Mouse (Mus musculus) E14TG2a.4 (cell line): ENCODE results near the gene Prrc2b.

Experiments
- CTCF ChIP-seq: conservative IDR thresholded peaks from 2 replicates; pipeline ENCODE4 v1.5.1; 2014; ENCODE audit warnings: low read length
- NANOG ChIP-seq: IDR thresholded peaks from 2 replicates; pipeline ENCODE4 v1.6.1; 2014; ENCODE audit warnings: borderline replicate concordance, low read length, mixed read lengths
- POU5F1 ChIP-seq: IDR thresholded peaks from 2 replicates; pipeline ENCODE4 v1.6.1; 2014; ENCODE audit warnings: low read length, borderline replicate concordance

- no peak for TF ChIP-seq CTCF
- TF ChIP-seq POU5F1 = no peak
- no peak for TF ChIP-seq NANOG
Observed at GRCm38 (mm10) chr2:32254563-32254962, 103.7 kb downstream of the Prrc2b start.
